Mouse (Mus musculus) mouse embryonic stem cell (cell line): ENCODE data around the gene Ccni.

Experiments used
- in situ Hi-C, 2 experiments: fragments of 300-500 bp; cut with MboI; formaldehyde crosslinking; loops; 1 replicate in 1 of 2; 3 replicates in 1 of 2; pipeline ENCODE4 v1.14.3; 2019 to 2020; ENCODE audit warnings: low sequenced_read_pairs in 2 of 2, low pct_unique_long_range_greater_than_20kb in 1 of 2, mixed read lengths in 1 of 2; ENCODE audit not compliant: unreplicated experiment in 1 of 2

Ccni gene

GRCm38 (mm10) chr5:93149969-93150777 lies 56.1 kb downstream of the Ccni start:
- in situ Hi-C loops = no loop called here

DNA sequence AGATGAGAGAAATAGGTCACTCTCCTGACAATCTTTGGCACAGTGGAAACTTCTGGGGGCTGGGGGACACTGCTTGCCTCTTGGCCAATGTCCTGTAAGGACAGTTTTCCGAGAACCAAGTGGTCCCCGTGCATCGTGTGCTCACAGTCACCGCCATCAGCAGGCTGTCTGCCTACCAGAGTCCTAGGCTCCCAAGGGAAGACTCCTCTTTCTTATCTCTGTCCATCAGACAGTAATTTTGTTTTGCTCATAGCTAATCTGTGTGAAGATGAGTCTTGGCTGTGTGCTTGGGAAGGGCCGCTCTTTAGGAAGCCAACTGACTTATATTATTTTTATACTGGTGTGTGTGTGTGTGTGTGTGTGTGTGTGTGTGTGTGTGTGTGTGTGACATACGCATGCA lies 60.8 kb downstream of the Ccni start:
- in situ Hi-C loops = no loop called here

DNA sequence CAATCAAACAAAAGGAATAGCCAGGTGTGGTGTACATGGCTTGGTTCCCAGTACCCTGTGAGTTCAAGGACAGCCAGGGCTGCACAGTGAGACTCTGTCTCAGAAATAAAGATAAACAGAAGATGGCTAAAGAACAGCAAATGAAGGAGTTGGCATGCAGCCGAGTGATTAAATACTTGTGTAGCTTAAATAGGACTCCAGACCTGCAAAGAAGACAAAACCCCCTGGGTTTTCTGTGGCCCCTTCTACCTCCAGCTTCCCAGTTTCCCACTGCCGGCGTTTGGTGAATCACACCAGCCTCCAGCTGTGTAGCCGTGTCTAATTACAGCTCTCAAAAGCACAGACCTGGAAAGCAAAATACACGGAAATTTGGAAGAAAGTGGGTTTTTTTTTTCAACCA lies 61.4 kb downstream of the Ccni start:
- in situ Hi-C loops = no loop called here

DNA sequence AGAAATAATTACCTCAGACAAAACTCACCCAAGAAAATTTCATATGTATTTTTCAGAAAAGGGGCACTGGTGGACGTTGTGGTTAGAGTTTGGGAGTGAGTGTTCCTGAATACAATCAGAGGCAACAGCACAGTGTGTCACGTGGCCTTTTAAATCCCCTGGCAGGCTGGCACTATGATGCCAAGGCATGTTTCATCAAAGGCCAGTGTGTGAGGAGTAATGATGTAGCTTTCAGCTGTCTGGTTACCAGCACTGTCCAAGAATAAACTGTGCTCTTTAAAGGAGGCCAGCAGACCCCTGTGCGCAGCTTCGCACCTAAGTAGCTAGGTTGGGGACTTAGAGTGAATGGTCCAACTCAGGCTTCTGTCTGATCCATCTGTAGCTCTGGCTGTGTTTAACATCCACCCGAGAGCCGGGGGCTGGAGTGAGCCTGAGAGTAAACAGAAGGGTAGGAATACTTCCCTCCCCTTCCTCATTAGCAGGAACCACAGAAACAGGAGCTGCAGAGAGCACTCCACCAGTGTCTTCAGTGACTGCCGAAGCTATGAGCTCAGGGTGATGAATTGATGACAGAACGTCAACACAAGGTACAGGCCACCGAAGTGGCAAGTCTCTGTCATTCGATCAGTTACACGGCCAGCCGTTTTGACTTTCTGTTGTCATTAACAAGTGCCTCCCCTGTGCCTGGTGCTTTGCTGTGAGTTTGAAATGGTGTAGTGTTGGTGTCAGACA lies 62.8 kb downstream of the Ccni start:
- in situ Hi-C loops = no loop called here

- in situ Hi-C loops = no loop called here
Observed at GRCm38 (mm10) chr5:93140747-93141146, 65.5 kb downstream of the Ccni start.

GRCm38 (mm10) chr5:93139350-93139749 lies 66.9 kb downstream of the Ccni start:
- in situ Hi-C loops = no loop called here

DNA sequence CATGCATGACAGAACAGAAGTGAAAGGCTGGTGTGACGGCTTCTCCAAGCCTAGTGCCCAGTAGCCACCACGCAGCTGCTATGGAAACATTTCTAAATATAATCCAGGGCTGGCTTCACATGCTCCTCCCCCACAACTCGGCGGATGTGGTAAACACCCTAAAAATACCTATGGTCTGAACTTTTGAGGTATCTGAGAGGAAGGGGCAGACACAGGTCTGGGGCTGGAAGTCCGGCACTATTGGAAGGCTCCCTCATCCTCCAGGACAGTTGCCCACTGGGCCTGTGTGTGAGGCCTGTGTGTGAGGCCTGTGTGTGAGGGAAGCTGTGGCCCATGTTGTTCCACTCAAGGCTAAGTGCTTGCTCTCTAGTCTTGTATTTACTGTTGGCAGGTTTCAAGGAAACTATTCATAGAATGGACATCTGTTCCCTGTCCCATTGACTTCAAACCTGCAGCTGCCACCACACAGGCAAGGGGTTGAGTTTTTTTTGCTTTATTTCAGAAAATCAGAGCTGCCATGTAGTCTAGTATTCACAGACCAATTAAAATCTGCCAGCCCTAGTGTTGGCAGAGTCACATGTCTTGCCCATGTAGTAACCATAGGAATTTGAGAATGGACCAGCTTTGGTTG lies 69.2 kb downstream of the Ccni start:
- in situ Hi-C loops = no loop called here

- in situ Hi-C loops = no loop called here
Observed at GRCm38 (mm10) chr5:93135368-93136107, 70.8 kb downstream of the Ccni start.

DNA sequence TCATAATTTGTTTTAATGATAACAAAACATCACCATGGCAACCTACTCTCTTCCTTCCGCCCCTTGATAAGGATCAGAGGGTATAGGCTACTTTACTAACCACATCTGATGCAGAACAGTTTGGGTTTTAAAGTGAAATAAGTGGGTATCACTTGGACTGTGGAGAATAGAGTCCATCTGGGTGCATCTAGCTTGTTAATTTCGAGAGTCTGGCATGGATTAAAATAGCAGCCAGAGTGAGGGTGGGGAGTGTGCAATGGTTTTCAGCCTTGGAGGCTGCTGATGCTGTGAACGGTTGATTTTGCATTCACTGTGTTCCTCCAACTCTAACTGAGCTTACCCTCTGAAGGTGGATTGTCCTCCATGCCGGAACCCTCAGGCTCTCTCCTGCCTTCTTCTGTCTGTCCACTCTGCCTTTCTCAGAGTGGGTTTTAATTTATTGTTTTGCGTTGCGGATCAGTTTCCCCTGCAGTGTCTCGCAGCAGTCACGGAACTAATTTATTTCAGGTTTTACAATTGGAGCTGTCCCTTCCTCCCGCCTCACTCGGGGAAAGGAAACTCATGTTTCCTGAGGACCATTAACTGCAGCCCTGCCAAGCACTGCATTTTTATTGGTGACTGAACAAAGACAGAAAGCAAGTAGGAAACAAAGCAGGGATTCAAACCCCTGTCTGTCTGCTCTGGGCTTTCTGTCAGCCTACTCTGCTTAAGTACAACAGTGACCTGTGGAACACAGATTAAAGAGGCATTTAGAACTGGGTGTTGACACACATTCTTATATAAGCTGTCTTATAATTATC lies 72.7 kb downstream of the Ccni start:
- in situ Hi-C loops = no loop called here
